Mouse (Mus musculus) forebrain, embryonic 11.5 days (tissue): ENCODE measurements around the gene Krt78. TPM values are rescaled to one million over a fixed set of nuclear protein-coding genes. Genes with fewer than 3 reads are reported as not detected.

Experiments used
- ATAC-seq: fragments of 200-750 bp; cut with Nextera tagmentation; replicated peaks from 2 replicates; pipeline ENCODE4 v1.8.0; 2017; ENCODE audit warnings: moderate TSS enrichment; ENCODE audit not compliant: low FRiP score
- DNase-seq: peaks from one replicate; pipeline ENCODE4 v3.0.0-alpha.2; 2017; ENCODE audit warnings: low spot score
- H3K27ac ChIP-seq: fragments of 300-500 bp; sonication (generic); 2 replicates; pipeline ENCODE4 v1.5.1; 2014; ENCODE audit warnings: low read depth, low read length
- H3K27me3 ChIP-seq: fragments of 300-500 bp; sonication (generic); 2 replicates; pipeline ENCODE4 v1.6.1; 2014; ENCODE audit warnings: mild to moderate bottlenecking, low read length, mixed read lengths; ENCODE audit not compliant: control insufficient read depth, insufficient read depth
- H3K36me3 ChIP-seq: fragments of 300-500 bp; sonication (generic); 2 replicates; pipeline ENCODE4 v1.6.1; 2014; ENCODE audit warnings: mild to moderate bottlenecking, low read length, moderate library complexity, mixed read lengths; ENCODE audit not compliant: control insufficient read depth, insufficient read depth
- H3K4me1 ChIP-seq: fragments of 300-500 bp; sonication (generic); replicated peaks from 2 replicates; pipeline ENCODE4 v1.6.1; 2014; ENCODE audit warnings: low read length, mixed read lengths; ENCODE audit not compliant: control insufficient read depth, insufficient read depth
- H3K4me2 ChIP-seq: fragments of 300-500 bp; sonication (generic); 2 replicates; pipeline ENCODE4 v1.6.1; 2014; ENCODE audit warnings: low read depth, mild to moderate bottlenecking, low read length, moderate library complexity, mixed read lengths; ENCODE audit not compliant: severe bottlenecking
- H3K4me3 ChIP-seq: fragments of 300-500 bp; sonication (generic); 2 replicates; pipeline ENCODE4 v1.5.1; 2014; ENCODE audit warnings: low read depth, low read length
- H3K9ac ChIP-seq: fragments of 300-500 bp; sonication (generic); 2 replicates; pipeline ENCODE4 v1.6.1; 2014; ENCODE audit warnings: low read length
- H3K9me3 ChIP-seq: fragments of 300-500 bp; sonication (generic); 2 replicates; pipeline ENCODE4 v1.6.1; 2016; ENCODE audit warnings: low read length, mixed read lengths; ENCODE audit not compliant: control insufficient read depth
- WGBS: fragments of 180-500 bp; shearing (Covaris S2); extraction: QIAGEN DNeasy Blood & Tissue Kit; methylation state at CpG from one replicate; pipeline ENCODE4 v1.1.7; 2014; 5-methylcytosine and 5-hydroxymethylcytosine counted together
- polyA plus RNA-seq: library from polyadenylated mRNA; unstranded; fragments of >200 nt; fragmentation: Nextera tagmentation; extraction: Ambion mirVana; gene quantifications from 2 replicates; pipeline ENCODE4 v1.2.1, GENCODE M21; 2014

The Krt78 gene
- polyA plus RNA-seq, 1 experiment from 2014 or later, result not detected

DNA sequence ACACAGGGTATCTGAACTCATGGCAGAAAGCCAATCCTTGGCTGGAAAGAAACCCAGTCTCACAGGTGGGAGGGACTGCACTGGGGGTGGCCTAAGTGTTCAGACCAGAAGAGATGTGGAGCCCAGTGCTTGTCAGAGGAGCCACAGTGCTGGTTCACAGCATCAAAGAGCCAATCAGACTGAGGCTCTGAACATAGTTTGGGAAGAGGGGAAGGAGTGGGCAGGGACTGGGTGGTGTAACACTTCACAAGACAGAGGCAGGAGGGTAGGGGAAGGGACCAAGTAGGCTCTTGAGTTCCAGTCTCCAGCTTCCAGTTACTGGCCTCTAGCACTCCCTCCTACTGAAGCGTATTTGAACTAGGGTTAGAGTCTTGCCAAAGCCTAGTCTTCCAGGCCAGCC lies 8.7 kb downstream of the Krt78 start:
- Histone ChIP-seq H3K36me3 (no peaks in the 10 kb centered on the region), H3K4me1 (no peaks in the 10 kb centered on the region), H3K27ac (no peak overlapping the region), H3K4me3 (no peak overlapping the region), H3K9me3 (no peaks in the 10 kb centered on the region), H3K27me3 (no peaks in the 10 kb centered on the region), H3K4me2 (no peak overlapping the region), H3K9ac (no peak overlapping the region)
- ATAC-seq, result no peak
- DNase-seq, result no peak
- WGBS, result 95% methylated on average over 1 of the region's 1 CpGs

DNA sequence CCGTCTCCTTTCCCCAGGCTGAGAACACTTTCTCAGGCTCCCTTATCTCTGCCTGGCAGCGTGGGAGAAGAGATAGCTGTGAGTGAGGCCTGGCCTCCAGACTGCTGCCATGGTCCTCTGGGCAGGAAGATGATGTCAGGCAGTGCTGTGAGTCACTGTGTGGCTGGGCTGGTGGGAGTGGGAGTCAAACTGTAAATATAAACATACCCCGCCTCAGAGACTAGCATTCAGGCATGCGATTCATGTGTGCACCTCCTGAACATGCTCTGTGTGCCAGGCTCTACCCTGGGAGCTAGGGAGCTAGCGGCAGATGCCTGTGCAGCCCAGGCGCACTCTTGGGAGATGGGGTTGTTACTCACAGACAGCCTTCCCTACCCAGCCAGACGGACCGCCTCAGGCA lies 12.1 kb downstream of the Krt78 start:
- Histone ChIP-seq H3K4me3 (no peak overlapping the region), H3K4me2 (no peak overlapping the region), H3K9ac (no peak overlapping the region), H3K4me1 (no peaks in the 10 kb centered on the region), H3K36me3 (no peaks in the 10 kb centered on the region), H3K27me3 (no peaks in the 10 kb centered on the region), H3K9me3 (no peaks in the 10 kb centered on the region), H3K27ac (no peak overlapping the region)
- no peak for DNase-seq
- WGBS, result 80% methylated on average over 8 of the region's 8 CpGs
- no peak for ATAC-seq

DNA sequence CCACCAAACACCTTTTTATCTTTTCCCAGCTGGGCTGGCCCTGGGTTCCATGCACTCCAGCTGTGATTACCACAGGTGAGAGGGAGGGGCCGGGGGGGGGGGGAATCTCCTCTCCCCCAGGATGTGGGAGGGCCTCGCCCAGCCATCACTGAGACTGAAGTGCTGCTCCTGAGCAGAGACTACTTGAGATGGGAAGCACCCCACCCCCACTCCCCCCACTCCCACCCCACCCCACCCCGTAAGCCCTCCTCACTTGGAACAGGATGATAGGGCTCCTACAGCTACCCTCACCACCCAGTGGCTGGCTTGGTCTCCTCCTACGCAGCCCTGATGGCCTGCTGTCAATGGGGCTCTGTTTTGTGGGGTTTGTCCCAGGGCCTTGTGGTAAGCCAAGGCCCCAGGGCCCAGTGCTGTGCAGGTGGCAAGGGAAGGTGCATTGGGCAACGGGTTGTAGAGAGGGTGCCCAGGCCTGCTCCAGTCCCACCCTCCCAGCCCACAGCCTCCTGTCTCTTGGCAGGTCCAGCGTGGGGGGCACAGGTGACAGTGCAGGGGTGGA lies 13.7 kb downstream of the Krt78 start, which contains the start of gene Krt79:
Gene Krt79 (minus strand): TSS at position 51 of the 556 bp plus-strand sequence.
- Histone ChIP-seq H3K27ac (no peak within 1 kb of the TSS), H3K4me3 (no peak within 1 kb of the TSS), H3K36me3 (no peaks in the 10 kb centered on the region), H3K4me1 (no peaks in the 10 kb centered on the region), H3K27me3 (no peaks in the 10 kb centered on the region), H3K9me3 (no peaks in the 10 kb centered on the region), H3K4me2 (no peak within 1 kb of the TSS), H3K9ac (no peak within 1 kb of the TSS)
- ATAC-seq (no peak), DNase-seq (no peak)
- WGBS, result 66% methylated on average over 5 of the region's 6 CpGs

DNA sequence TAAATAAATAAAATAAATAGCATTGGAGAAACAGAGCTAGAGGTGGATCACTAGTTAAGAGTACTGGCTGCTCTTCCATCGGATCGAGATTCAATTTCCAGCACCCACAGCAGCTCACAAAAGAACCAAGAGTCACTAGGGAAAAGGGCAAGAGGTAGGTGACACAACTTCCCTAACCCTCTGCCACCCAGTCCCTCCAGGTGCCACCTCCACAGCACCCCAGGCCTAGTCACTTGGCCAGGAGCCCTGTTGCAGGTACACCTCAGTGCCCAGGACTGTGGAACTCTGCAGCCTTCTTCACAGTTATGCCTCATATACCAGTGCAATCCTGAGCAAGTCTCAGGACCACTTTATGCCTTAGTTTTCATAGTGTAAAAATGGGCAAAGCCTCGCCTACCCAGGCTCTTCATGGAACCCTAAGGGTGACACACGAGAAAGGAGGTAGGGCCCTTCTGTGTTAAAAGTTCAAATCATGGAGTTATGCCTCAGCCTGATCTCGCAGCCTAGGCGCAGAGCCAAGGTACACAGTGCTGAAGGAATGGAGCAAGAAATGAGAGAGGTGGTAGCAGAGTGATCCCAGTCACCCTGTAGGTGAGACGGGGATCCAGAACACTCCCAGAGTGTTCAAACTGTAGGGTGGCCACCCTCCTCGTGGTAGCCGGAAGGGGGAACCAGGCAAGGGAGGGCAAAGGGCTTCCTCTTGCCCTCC lies 15.3 kb downstream of the Krt78 start:
- H3K4me3 ChIP-seq, result no peak overlapping the region
- H3K27ac ChIP-seq, result no peak overlapping the region
- no peak overlapping the region for H3K4me2 ChIP-seq
- no peaks in the 10 kb centered on the region for H3K9me3 ChIP-seq
- H3K27me3 ChIP-seq, result no peaks in the 10 kb centered on the region
- no peak for DNase-seq
- no peak for ATAC-seq
- no peaks in the 10 kb centered on the region for H3K4me1 ChIP-seq
- H3K9ac ChIP-seq, result no peak overlapping the region
- WGBS, result 90% methylated on average over 9 of the region's 9 CpGs
- H3K36me3 ChIP-seq, result no peaks in the 10 kb centered on the region

DNA sequence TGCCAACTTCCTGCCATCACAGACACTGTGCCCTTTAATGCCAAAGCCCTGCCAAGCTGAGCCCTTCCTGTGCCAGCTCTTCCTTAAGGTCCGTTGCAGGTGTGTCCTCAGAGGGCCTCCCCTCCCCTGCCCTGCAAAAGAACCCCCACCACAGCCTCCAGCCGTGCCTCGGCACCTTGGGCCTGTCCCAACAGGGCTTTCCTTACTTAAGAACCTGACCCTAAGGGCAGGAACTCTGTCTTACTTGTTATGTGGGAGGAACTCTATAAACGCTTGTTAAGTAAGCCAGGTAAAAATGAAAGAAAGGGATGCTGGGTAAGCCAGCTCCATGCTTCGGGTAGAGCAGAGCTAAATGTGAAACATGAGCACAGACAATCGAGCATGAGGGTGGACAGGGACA lies 21.1 kb downstream of the Krt78 start:
- DNase-seq (no peak), ATAC-seq (no peak)
- Histone ChIP-seq H3K4me2 (no peak overlapping the region), H3K4me1 (peaks cover 8% of the 10 kb centered on the region; the same call in 1 of the 2 replicates), H3K27me3 (peaks cover 7% of the 10 kb centered on the region; the same call in 1 of the 2 replicates), H3K9me3 (no peaks in the 10 kb centered on the region), H3K36me3 (no peaks in the 10 kb centered on the region), H3K4me3 (no peak overlapping the region), H3K9ac (no peak overlapping the region), H3K27ac (no peak overlapping the region)
- 73% methylated on average over 6 of the region's 6 CpGs for WGBS

DNA sequence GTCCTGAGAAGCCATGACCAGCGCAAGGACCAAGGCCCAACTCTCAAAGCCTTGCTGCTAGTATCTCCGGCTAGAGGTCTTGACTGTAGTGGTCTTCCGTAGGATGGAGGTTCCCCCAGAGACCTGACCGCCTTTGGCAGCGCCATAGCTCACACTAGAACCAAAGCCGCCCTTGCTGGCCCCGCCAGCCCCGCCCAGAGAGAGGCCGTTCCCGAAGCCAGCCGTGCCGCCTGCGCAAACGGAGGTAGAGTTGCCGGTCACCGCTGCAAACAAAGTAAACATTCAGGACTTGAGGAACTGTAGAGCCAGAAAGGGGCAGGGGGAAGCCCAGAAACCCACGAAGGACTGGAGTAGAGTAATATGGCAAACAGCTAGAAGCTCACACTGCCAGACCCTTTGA lies 24.4 kb downstream of the Krt78 start:
- H3K27me3 ChIP-seq, result peaks cover 7% of the 10 kb centered on the region; the same call in 1 of the 2 replicates
- peak overlapping the region; percentile 48 for H3K4me2 ChIP-seq
- H3K4me1 ChIP-seq, result peaks cover 8% of the 10 kb centered on the region; the same call in 1 of the 2 replicates
- 2% methylated on average over 17 of the region's 17 CpGs for WGBS
- H3K4me3 ChIP-seq, result peak overlapping the region; percentile 12; the same call in 1 of the 2 replicates
- H3K9me3 ChIP-seq, result no peaks in the 10 kb centered on the region
- ATAC-seq (no peak), DNase-seq (peak; percentile 67)
- peak overlapping the region; percentile 37 for H3K9ac ChIP-seq
- H3K27ac ChIP-seq, result no peak overlapping the region
- no peaks in the 10 kb centered on the region for H3K36me3 ChIP-seq

DNA sequence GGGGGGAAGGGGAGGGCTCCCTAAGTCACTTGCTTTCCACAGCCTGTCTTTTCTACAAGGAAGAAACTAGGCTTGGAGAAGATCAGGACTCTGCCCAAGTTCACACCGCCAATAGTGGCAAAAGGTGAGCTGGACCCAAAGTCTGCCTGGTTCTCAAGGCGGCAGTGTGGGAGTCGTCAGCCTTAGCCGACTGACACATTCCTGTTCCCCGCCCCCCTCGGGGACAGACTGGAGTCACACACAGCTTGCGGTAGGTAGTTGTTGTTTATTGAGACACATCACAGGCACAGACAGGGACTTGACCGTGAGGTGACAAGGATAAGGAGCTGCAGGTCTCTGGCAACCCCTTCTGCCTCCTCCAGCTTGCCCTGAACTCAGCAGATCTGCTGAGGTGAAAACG lies 25.0 kb downstream of the Krt78 start:
- Histone ChIP-seq H3K4me1 (peaks cover 8% of the 10 kb centered on the region; the same call in 1 of the 2 replicates), H3K27ac (no peak overlapping the region), H3K36me3 (no peaks in the 10 kb centered on the region), H3K27me3 (peaks cover 7% of the 10 kb centered on the region; the same call in 1 of the 2 replicates), H3K9me3 (no peaks in the 10 kb centered on the region), H3K4me3 (no peak overlapping the region), H3K9ac (no peak overlapping the region), H3K4me2 (no peak overlapping the region)
- ATAC-seq (no peak), DNase-seq (no peak)
- WGBS, result 21% methylated on average over 9 of the region's 9 CpGs

DNA sequence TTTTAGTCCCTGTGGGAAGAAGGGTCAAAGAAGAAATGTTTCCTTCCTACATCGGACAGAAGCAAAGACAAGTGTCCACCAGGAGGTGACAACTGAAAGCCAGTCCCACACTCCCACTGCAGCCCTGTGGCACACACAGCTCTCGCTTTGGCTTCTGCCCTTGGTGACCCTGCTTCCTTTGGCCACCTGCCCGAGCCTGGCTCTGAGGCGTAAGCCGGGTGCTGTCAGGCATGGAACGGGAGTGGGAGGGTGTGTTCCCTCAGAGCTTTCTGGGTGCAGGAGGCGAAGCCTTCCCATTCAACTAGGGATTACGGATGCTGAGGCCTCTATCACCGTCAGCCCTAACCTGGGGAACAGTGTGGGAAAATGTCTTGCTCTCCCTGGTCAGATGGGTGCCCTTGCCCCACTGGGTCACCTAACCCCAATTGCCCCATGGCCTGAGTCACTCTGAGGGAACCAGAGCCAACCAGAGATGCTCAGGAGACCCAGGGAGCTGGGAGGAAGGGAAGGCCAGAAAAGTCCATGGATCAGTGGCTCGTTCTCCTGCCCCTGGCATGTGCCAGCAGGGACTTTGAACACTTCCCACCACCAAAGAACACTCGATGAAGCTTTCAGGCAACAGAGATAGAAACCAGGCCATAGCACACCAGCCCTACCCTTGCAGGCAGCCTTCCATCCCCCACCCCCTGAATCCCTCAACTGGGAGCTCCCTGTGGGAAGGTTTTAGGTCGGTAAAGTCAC lies 26.6 kb downstream of the Krt78 start:
- peaks cover 7% of the 10 kb centered on the region; the same call in 1 of the 2 replicates for H3K27me3 ChIP-seq
- no peak overlapping the region for H3K9ac ChIP-seq
- peaks cover 8% of the 10 kb centered on the region; the same call in 1 of the 2 replicates for H3K4me1 ChIP-seq
- no peak overlapping the region for H3K4me3 ChIP-seq
- DNase-seq (no peak), ATAC-seq (no peak)
- H3K36me3 ChIP-seq, result no peaks in the 10 kb centered on the region
- 62% methylated on average over 12 of the region's 12 CpGs for WGBS
- no peak overlapping the region for H3K27ac ChIP-seq
- no peaks in the 10 kb centered on the region for H3K9me3 ChIP-seq
- H3K4me2 ChIP-seq, result no peak overlapping the region
